Mouse (Mus musculus) adrenal gland, adult 2 months (tissue): Measurements from ENCODE around the gene Zfp574. TPM values are rescaled to one million over a fixed set of nuclear protein-coding genes. Genes with fewer than 3 reads are reported as not detected.

Experiments
- DNase-seq: peaks from one replicate; pipeline ENCODE4 v3.0.0; 2021
- microRNA-seq, 2 experiments: library from miRNA; unstranded; fragments of <30 nt; microRNA quantifications; one replicate each; pipeline ENCODE4 v1.2.0; 2021
- polyA plus RNA-seq: library from polyadenylated mRNA; depleted of rRNA; stranded (reverse); fragments of >200 nt; gene quantifications from 2 replicates; pipeline ENCODE4 v1.2.3, GENCODE M21; 2012; rRNA removed
- total RNA-seq, 2 experiments: library from RNA; stranded (reverse); gene quantifications; 2 replicates each; pipeline ENCODE4 v1.2.3; 2021

The Zfp574 gene
- total and polyA plus RNA-seq, 3 experiments = 21.3 to 60.8 (median 21.9) TPM

DNA sequence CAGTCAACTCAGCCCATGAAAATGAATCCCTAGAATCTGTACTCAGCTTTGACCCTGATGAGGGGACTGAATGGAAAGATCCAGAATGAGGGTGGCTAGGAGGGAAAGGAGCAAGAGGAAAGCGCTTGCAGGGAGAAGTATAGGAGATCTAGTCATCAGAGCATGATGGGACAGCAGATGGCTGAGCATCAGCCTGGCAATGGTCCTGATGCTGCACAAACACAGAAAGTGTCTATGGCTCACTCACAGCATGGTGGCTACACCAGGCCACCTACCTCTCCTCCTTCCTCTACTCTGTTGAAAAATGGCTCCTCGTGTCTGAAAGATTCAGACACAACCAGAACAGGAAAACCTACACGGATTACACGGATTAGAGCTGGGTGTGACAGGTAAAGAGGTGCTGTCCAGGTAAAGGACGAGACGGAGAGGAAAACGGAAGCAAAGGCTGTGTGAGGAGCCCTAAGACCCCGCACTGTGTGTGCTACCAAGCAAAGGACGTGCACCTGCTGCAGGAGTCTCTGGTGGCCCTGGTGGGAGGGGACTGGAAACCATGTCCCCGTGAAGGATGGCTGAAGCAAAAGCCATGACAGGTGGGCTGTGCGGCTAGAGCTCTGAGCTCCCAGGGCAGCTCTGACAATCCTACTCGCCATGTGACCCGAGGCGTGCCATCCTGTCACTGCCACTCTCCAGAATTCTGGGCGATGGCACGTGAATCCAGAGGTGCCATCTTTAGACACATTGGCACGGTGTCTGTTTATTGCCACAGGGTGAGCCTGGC is 40.0 kb downstream of the Zfp574 start:
- no peak for DNase-seq

DNA sequence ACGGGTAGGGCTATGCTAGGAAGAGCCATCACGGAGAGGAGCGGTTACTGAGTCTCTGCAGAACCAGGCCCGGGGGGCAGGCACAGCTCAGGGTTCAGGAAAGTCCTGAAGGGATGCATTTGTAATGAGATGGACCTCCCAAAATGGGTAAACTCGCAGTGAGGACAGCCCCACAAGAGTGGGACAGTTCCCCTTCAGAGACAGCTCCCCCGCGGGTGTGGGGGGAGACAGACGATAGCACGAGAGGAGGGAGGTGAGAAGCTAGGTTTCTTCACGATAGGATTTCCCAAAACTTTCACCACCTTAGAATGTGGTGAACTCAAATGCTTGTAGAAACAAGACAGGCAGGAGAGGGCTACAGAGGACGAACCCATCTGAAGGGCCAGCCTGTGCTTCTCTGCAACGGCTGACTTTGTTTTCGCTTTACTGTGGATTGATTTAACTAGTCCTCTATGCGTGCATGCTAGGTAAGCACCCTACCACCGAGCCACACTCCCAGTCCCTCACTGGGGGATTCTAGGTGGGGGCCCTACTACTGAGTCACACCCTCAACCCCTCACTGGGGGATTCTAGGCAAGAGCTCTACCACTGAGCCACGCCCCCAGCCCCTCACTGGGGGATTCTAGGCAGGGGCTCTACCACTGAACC is 40.7 kb downstream of the Zfp574 start:
- no peak for DNase-seq

DNA sequence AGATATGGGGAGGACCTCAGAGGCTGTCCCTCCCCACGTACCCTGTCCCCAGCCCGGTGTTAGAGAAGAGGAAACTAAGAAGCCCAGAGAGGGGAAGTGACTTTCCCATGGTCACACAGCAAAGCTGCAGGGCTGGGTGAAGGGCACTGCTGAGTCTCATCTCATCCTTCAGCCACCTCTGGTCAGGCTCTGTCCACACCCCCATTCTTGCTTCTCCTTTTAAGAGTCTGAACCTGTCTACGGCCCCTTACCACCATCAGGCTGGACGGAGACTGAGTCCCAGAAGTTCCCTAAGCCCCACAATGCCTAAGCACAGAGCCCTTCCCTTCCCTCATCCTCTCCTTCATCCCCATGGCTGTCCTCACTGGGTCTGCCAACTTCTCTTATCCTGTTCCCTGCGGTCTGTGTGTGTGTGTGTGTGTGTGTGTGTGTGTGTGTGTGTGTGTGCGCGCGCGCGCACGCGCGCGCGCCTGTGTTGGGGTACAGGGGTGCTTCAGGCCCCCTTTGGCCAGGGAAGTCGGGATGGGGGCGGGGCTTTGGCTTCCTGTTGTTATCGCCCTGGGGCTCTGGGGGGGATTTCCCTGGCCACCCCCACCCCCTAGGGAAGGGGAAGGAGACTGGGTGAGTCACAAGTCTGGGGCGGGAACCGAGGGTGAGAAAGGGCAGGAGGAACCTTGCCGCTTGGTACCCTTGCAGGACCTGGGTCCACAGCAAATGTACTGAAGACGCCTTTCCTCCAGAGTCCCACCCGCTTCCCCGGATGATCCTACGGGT is 47.9 kb downstream of the Zfp574 start:
- DNase-seq = peak; percentile 53

DNA sequence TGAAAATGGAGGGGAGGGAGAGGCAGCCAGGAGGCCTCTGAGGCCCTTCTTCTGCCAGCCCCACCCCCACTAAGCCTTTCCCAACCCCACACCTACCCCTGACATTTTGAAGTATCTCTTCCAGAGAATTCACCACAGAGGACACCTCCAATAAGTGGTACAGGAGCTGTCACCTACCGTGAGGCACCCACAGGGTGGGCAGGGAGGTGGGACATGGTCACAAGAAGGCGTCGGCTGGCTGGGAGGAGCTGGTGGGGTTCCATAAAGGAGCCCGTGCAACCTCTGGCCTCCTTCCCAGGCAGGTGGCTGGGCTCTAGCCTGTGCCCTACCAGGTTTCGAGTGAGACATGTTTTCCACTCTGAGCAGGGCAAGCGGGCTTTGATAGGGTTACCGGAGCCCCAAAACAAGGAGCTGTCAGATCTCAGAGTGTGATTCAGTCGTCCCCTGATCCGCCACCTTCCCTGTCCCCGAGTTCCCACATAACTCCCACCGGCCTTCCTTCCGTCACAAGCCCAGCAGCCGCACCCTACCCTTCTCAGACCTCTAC is 48.9 kb downstream of the Zfp574 start:
- no peak for DNase-seq

DNA sequence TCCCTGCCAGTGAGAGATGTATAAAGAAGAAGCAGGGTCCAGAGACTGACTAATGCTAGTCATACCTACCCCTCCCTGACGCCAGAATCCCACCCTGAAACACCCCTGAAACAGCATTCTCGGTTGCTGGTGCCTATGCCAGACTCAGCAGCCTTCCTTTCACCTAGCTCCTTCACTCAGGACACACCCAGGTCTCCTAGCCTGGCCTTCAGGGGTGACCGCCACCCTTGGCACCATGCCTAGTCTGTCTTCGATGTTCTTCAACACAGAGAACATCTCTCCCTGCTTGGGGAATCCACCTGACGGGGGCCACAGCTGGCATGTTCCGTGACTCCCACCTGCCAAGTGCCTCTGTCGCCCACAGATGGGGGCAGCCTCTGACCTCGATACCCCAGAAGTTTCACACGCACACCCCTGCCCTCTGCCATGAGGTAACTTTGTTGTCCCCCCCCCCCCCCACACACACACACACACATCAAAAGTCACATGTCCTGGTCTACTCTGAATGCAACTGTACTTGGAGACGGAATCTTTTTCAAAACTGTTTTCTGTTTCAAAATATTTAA is 53.4 kb downstream of the Zfp574 start:
- DNase-seq = no peak

DNA sequence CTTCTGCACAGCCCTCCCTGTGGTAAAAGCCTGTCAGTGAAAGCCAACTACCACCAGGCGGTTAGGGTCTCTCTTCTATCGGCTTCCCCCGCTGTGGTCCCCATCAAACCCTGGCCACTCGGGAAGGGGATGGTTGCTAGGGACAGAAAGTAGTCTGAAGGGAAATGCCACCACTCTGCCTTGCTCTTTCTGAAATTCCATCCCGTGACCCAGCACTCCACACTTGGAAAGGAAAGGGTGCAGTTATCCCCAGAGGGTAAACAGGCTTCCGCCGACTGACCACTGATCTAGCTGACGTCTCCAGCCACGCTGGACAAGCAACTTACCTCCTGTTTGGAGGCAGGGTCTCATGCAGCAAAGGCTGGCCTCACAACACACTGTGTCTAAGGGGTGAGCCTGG is 55.6 kb downstream of the Zfp574 start:
- DNase-seq = no peak

DNA sequence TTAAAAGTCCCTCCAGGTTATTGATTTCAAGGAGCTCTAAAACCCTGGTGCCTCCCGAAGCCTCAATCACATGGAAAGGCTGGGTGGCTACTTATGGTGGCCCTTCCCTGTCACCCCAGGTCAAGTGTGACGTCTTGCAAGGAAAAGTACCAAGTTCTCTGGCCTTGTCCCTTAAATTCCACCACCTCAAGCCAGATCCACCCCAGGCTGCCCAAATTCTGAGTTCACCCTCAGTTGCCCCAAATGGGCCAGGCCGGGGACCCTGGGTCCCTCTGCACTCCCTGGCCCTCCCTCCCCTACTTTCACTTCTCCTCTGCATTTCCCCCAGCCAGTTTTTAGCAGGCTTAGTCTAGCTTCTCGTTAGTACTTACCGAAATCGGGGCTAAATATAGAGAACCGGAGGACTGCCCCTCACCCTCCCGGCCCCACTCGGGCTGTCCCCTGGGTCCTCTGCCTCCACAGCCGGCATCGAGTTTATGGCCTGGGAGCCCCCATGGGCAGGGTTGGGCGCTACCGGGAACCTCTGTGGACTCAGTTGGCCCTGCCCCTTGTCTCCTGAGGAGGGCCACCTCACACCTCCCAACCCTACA is 57.1 kb downstream of the Zfp574 start:
- no peak for DNase-seq

DNA sequence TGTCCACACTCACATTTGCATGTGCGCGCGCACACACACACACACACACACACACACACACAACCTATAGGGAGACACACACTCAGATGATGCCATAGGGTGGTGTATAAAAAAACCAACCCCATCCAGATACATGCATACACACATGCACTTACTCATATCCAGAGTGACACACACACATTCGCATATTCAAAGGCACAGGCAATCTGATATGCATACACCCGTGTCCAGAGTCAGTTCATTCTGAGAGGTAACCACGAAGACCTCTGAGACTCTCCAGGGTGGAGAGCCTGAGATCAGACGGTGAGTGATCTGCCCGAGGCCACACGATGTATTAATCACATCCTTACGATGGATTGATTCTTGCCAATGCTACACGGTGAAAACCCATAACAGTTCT is 58.2 kb downstream of the Zfp574 start:
- no peak for DNase-seq

DNA sequence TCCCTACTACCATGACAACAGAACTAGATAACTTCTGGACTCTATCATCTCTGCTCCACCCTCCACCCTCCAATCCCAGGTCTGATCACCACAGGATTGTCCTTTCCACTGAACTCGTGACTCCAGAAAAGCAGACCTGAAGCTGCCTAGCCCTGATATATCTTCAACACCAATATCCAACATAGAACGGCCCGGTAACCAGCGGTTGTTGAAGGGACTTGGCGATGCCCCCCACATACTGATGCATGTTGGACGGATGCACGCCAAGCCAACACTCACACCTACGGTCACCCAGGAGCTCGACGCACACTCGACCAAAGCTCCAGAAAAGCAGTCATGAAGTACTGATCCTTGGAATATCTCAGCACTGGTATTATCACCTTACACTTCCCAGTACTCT is 58.9 kb downstream of the Zfp574 start:
- DNase-seq = no peak

DNA sequence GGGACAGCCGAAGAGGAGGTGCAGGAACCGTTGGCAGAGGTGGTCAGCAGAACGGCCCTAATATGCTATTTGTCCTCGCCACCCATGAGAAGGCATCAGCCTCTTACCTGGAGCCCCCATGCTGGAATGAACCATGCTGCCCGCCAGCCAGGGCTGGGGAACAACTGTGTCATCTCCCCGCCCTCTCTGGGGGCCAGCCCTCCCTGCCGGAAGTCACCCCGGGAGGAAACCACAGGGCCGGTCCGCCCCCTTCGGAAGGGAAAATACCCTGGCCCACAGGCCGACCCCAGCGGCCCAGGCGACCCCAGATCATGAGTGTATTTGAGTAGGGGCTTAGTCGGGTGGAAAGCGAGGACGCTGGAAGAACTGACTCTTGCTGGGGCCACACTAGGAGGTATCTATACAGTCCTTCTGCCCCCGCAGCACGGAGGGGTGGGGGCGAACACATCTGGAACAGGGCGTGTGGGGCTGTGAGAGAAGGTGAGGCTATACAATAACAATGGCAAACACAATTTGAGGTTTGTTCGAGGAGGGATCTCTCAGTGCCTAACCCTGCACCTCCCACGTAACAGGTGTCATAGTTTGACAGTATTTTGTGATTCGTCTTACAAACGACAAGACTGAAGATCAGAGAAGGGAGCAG is 60.1 kb downstream of the Zfp574 start:
- DNase-seq = no peak

Small RNAs within 50 kb of the gene (microRNA-seq; reads per million reads assigned to microRNA genes)
- gene Mir6537 = 0 reads per million in 2 experiments

Other genes starting within 250 kb of the Zfp574 start
- gene Gm9844, start 210.4 kb upstream of the Zfp574 start, total RNA-seq = under 1 TPM in 1 of 2 experiments, not detected in 1; 0.97 TPM
- not detected in 2 replicates for gene Gm9844, start 210.4 kb upstream of the Zfp574 start, polyA plus RNA-seq
- not detected for gene Lypd4, start 202.6 kb upstream of the Zfp574 start, total RNA-seq
- gene Lypd4, start 202.6 kb upstream of the Zfp574 start, polyA plus RNA-seq = not detected in 2 replicates
- not detected for gene Dmrtc2, start 202.5 kb upstream of the Zfp574 start, total RNA-seq
- not detected in 2 replicates for gene Dmrtc2, start 202.5 kb upstream of the Zfp574 start, polyA plus RNA-seq
- 1,000 to 10,000 TPM in 1 of 2 experiments, 100 to 1,000 TPM in 1; 601 to 1,035 TPM for gene Rps19, start 188.2 kb upstream of the Zfp574 start, total RNA-seq
- gene Rps19, start 188.2 kb upstream of the Zfp574 start, polyA plus RNA-seq = 230 TPM in 2 replicates
- under 1 TPM; 0.46 to 0.86 TPM for gene Cd79a, start 175.2 kb upstream of the Zfp574 start, total RNA-seq
- gene Cd79a, start 175.2 kb upstream of the Zfp574 start, polyA plus RNA-seq = 2.2 and 3.1 TPM in 2 replicates
- 10 to 100 TPM; 71.4 to 79.3 TPM for gene Arhgef1, start 169.7 kb upstream of the Zfp574 start, total RNA-seq
- 195 and 229 TPM in 2 replicates for gene Arhgef1, start 169.7 kb upstream of the Zfp574 start, polyA plus RNA-seq
- not detected for gene Gm4881, start 128.1 kb upstream of the Zfp574 start, total RNA-seq
- not detected in 2 replicates for gene Gm4881, start 128.1 kb upstream of the Zfp574 start, polyA plus RNA-seq
- gene Rabac1, start 99.8 kb upstream of the Zfp574 start, total RNA-seq = 100 to 1,000 TPM; 251 to 383 TPM
- gene Rabac1, start 99.8 kb upstream of the Zfp574 start, polyA plus RNA-seq = 735 and 788 TPM in 2 replicates
- gene Atp1a3, start 66.6 kb upstream of the Zfp574 start, total RNA-seq = 100 to 1,000 TPM in 1 of 2 experiments, 10 to 100 TPM in 1; 59.1 to 147 TPM
- gene Atp1a3, start 66.6 kb upstream of the Zfp574 start, polyA plus RNA-seq = 115 and 153 TPM in 2 replicates
- 10 to 100 TPM; 14.5 to 18.5 TPM for gene Grik5, start 221 bp upstream of the Zfp574 start, total RNA-seq
- 54.9 and 71.3 TPM in 2 replicates for gene Grik5, start 221 bp upstream of the Zfp574 start, polyA plus RNA-seq
- gene Pou2f2, start 107.2 kb downstream of the Zfp574 start, total RNA-seq = under 1 TPM; 0.46 to 0.90 TPM
- gene Pou2f2, start 107.2 kb downstream of the Zfp574 start, polyA plus RNA-seq = 2.7 and 3.2 TPM in 2 replicates
- gene Dedd2, start 148.0 kb downstream of the Zfp574 start, total RNA-seq = 10 to 100 TPM; 15.6 to 17.9 TPM
- 36.3 and 39.5 TPM in 2 replicates for gene Dedd2, start 148.0 kb downstream of the Zfp574 start, polyA plus RNA-seq
- 10 to 100 TPM in 1 of 2 experiments, 1 to 10 TPM in 1; 9.9 to 10.4 TPM for gene Zfp526, start 148.9 kb downstream of the Zfp574 start, total RNA-seq
- gene Zfp526, start 148.9 kb downstream of the Zfp574 start, polyA plus RNA-seq = 16.3 and 19.9 TPM in 2 replicates
- gene Gsk3a, start 165.3 kb downstream of the Zfp574 start, total RNA-seq = 100 to 1,000 TPM in 1 of 2 experiments, 10 to 100 TPM in 1; 98.9 to 107 TPM
- gene Gsk3a, start 165.3 kb downstream of the Zfp574 start, polyA plus RNA-seq = 121 and 150 TPM in 2 replicates
- gene Erf, start 178.2 kb downstream of the Zfp574 start, total RNA-seq = 10 to 100 TPM; 16.5 to 26.6 TPM
- gene Erf, start 178.2 kb downstream of the Zfp574 start, polyA plus RNA-seq = 50.4 and 52.8 TPM in 2 replicates
- 100 to 1,000 TPM; 102 to 108 TPM for gene Cic, start 195.1 kb downstream of the Zfp574 start, total RNA-seq
- gene Cic, start 195.1 kb downstream of the Zfp574 start, polyA plus RNA-seq = 111 and 123 TPM in 2 replicates
- gene Pafah1b3, start 225.4 kb downstream of the Zfp574 start, total RNA-seq = 10 to 100 TPM; 33.4 to 33.8 TPM
- gene Pafah1b3, start 225.4 kb downstream of the Zfp574 start, polyA plus RNA-seq = 29.4 and 35.9 TPM in 2 replicates
- gene Prr19, start 228.8 kb downstream of the Zfp574 start, total RNA-seq = not detected
- gene Prr19, start 228.8 kb downstream of the Zfp574 start, polyA plus RNA-seq = not detected in 2 replicates
- 1 to 10 TPM; 1.9 to 2.2 TPM for gene Tmem145, start 233.5 kb downstream of the Zfp574 start, total RNA-seq
- gene Tmem145, start 233.5 kb downstream of the Zfp574 start, polyA plus RNA-seq = 8.3 and 9.3 TPM in 2 replicates
- gene Megf8, start 244.6 kb downstream of the Zfp574 start, total RNA-seq = 10 to 100 TPM; 37.1 to 41.5 TPM
- 102 and 106 TPM in 2 replicates for gene Megf8, start 244.6 kb downstream of the Zfp574 start, polyA plus RNA-seq